Mouse (Mus musculus) cortical plate, adult 2 months (tissue): Measurements from ENCODE around the gene Zfp536.

Source experiments
- CTCF ChIP-seq: fragments of 200-500 bp; IDR thresholded peaks from 2 replicates; pipeline ENCODE4 v1.5.1; 2011; ENCODE audit warnings: mild to moderate bottlenecking, control low read depth, low read length; ENCODE audit not compliant: insufficient read depth; ENCODE audit errors: extremely low read depth
- POLR2A ChIP-seq: fragments of 200-500 bp; IDR thresholded peaks from 2 replicates; pipeline ENCODE4 v1.6.1; 2011; ENCODE audit warnings: mild to moderate bottlenecking, low read length, control low read depth; ENCODE audit not compliant: insufficient read depth; ENCODE audit errors: extremely low read depth

DNA sequence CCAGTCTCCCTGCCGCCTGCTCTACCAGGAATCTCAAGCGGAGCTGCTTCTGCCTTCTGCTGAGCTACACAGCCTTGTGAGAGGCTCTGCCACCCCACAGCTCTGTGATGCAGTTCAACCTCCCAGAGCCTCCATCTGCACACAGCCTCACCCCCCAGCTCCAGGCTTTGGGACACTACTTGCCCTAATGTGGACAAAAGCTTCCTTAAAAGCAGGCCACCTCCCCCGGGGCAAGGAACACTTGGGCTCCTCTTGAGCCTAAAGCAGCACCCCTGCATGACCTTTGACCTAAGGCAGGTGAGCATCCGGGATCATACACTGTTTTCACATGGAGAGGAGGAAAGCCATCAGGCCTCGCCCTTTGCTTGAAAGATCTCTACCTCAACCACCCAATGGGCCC is 219.0 kb downstream of the Zfp536 start:
- no peak for TF ChIP-seq POLR2A
- TF ChIP-seq CTCF, result no peak
